8 mouse cellular contexts compared by ENCODE assay signal in the genomic region with DNA sequence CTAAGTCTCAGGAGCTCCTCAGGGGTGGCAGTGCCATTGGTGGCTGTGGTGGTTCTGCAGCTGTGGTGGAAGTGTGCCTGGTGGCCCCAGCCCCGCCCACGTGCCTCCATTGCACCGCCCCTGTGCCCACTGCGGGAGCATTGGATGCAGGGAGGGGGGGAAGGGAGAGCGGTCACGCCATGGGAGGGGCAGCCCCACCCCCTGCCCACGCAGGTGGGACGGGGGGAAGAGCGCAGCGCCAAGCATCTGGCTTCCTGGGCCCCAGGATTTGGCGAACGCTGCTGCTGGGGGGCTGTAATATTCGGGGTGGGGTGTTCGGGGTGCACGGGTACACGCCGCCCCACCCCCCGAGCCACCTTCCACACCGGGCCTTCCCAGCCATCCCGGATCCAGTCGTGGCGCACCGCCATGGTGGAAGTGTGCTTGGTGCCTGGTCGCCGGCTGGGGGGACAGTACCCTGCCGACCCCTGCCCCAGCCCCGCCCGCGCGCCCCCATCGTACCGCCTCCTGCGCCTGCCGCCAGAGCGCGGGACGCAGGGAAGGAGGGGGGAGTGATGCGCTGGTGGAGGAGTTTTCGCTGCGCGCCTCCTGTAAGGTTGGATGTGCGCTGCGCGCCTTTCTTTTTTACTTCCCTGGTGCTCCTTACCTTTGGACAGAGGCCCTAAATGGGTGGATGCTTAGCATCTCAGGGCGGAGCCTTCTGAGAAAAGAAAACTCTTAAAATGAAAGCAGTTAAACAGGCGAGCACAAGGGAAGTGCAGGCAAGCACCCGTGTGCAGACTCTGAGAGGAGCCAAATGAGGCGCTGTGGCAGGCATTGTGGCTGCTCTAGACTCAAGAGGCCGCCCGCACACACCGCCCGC. TPM values are rescaled to one million over a fixed set of nuclear protein-coding genes. Genes with fewer than 3 reads are reported as not detected.
DNase-seq lines count a peak whose midpoint lies in the region; ATAC-seq lines count a peak whose summit lies in the region.

No protein-coding gene starts in this region.

- peak overlapping the region; percentile 83 for H3K9ac ChIP-seq in heart, embryonic 11.5 days (ENCODE audit: low read depth, low read length)
- H3K9ac ChIP-seq in liver, embryonic 12.5 days = peak overlapping the region; percentile 39
- H3K9ac ChIP-seq in neural tube, embryonic 12.5 days = peak overlapping the region; percentile 76

- H3K36me3 ChIP-seq in heart, embryonic 11.5 days (ENCODE audit: control insufficient read depth, insufficient read depth, low read length) = no peaks in the 10 kb centered on the region
- H3K36me3 ChIP-seq in liver, embryonic 12.5 days = no peaks in the 10 kb centered on the region
- no peaks in the 10 kb centered on the region for H3K36me3 ChIP-seq in neural tube, embryonic 12.5 days

- H3K9me3 ChIP-seq in heart, embryonic 11.5 days (replicated peaks; ENCODE audit: control insufficient read depth, low read length) = no peaks in the 10 kb centered on the region
- no peaks in the 10 kb centered on the region for H3K9me3 ChIP-seq in liver, embryonic 12.5 days (replicated peaks)
- peaks cover 4% of the 10 kb centered on the region; the same call in 1 of the 2 replicates for H3K9me3 ChIP-seq in neural tube, embryonic 12.5 days

- peak overlapping the region; percentile 62 for H3K27ac ChIP-seq in heart, embryonic 11.5 days (ENCODE audit: low read depth, low read length)
- H3K27ac ChIP-seq in liver, embryonic 12.5 days = no peak overlapping the region
- peak overlapping the region; percentile 50; the same call in 1 of the 2 replicates for H3K27ac ChIP-seq in neural tube, embryonic 12.5 days

- no peaks in the 10 kb centered on the region for H3K27me3 ChIP-seq in heart, embryonic 11.5 days (ENCODE audit: control insufficient read depth, insufficient read depth, low read length)
- H3K27me3 ChIP-seq in liver, embryonic 12.5 days (replicated peaks) = peaks cover 7% of the 10 kb centered on the region; the same call in 1 of the 2 replicates
- H3K27me3 ChIP-seq in neural tube, embryonic 12.5 days (replicated peaks) = no peaks in the 10 kb centered on the region

- H3K4me3 ChIP-seq in heart, embryonic 11.5 days (ENCODE audit: low read depth, low read length) = peak overlapping the region; percentile 61
- H3K4me3 ChIP-seq in liver, embryonic 12.5 days = peak overlapping the region; percentile 59
- peak overlapping the region; percentile 58 for H3K4me3 ChIP-seq in neural tube, embryonic 12.5 days

- peak overlapping the region; percentile 90 for H3K4me2 ChIP-seq in heart, embryonic 11.5 days
- H3K4me2 ChIP-seq in liver, embryonic 12.5 days = peak overlapping the region; percentile 88
- peak overlapping the region; percentile 87 for H3K4me2 ChIP-seq in neural tube, embryonic 12.5 days (replicated peaks)

- WGBS in heart, embryonic 11.5 days (ENCODE audit: insufficient replicate concordance) = under 1% methylated on average over 51 of the region's 52 CpGs
- WGBS in liver, embryonic 12.5 days (ENCODE audit: insufficient replicate concordance) = under 1% methylated on average over 49 of the region's 52 CpGs
- WGBS in neural tube, embryonic 12.5 days = 3% methylated on average over 52 of the region's 52 CpGs

- peak; percentile 87 for ATAC-seq in heart, embryonic 11.5 days (replicated peaks; ENCODE audit: insufficient number of reproducible peaks, low FRiP score, low TSS enrichment)
- ATAC-seq in liver, embryonic 12.5 days = peak; percentile 74
- peak; percentile 94 for ATAC-seq in neural tube, embryonic 12.5 days (ENCODE audit: low FRiP score, low read depth)

- no peak for DNase-seq in heart, adult 9 months (ENCODE audit: low spot score in 2 of 2)
- peak; percentile 69 for DNase-seq in ES-CJ7 (ENCODE audit: low read depth, low spot score)
- peak; percentile 77 for DNase-seq in embryo, embryonic 10 days (ENCODE audit: low spot score)
- peak; percentile 11 for DNase-seq in heart, postnatal 4 days
- DNase-seq in layer of hippocampus, adult 9-11 months = no peak

- H3K4me1 ChIP-seq in heart, embryonic 11.5 days (ENCODE audit: control insufficient read depth, insufficient read depth, low read length) = no peaks in the 10 kb centered on the region
- H3K4me1 ChIP-seq in liver, embryonic 12.5 days = peaks cover 7% of the 10 kb centered on the region
- H3K4me1 ChIP-seq in neural tube, embryonic 12.5 days = 0 out of 2 replicates have a peak, but pooled peaks cover 6% of the 10 kb centered on the region

RNA-seq across cellular contexts. Expression of a gene that starts 31.4 kb away (rescaled TPM):
- not detected in 2 replicates for polyA plus RNA-seq in heart, embryonic 11.5 days (2014; fragmentation: Nextera tagmentation; extraction: Ambion mirVana)
- not detected for total RNA-seq in heart, postnatal 4 days (2021)
- polyA plus RNA-seq in liver, embryonic 12.5 days (2016; fragmentation: Nextera tagmentation; extraction: Ambion mirVana) = not detected in 2 replicates
- polyA plus RNA-seq in neural tube, embryonic 12.5 days (2016; fragmentation: Nextera tagmentation; extraction: Ambion mirVana) = not detected in 2 replicates

Comparison
In these comparisons a context has a peak if more than half of its experiments do, and no peak if none do; other contexts are left out.
1. DNase-seq: peak in ES-CJ7 (single experiment), embryo, embryonic 10 days (single experiment) and heart, postnatal 4 days (single experiment); none in heart, adult 9 months (0 of 2) and layer of hippocampus, adult 9-11 months (single experiment).
2. Peak in every context shown above with its lines, with median percentiles within 50 percentile points of each other: ATAC-seq, H3K4me2 ChIP-seq, H3K4me3 ChIP-seq and H3K9ac ChIP-seq.